Mouse (Mus musculus) forebrain, embryonic 13.5 days (tissue): ENCODE measurements at regions not wholly inside any gene's neighbourhood (a gene's known extent, or its start where the extent isn't known, plus 50 kb on each side); places are given as distances from the start of the nearest gene placed in this dataset.

Source experiments
- ATAC-seq: fragments of 200-750 bp; cut with Nextera tagmentation; 2 replicates; pipeline ENCODE4 v1.8.0; 2017
- H3K27ac ChIP-seq: fragments of 300-500 bp; sonication (generic); 2 replicates; pipeline ENCODE4 v1.5.1; 2015; ENCODE audit warnings: inconsistent platforms, mild to moderate bottlenecking, moderate library complexity
- H3K27me3 ChIP-seq: fragments of 300-500 bp; sonication (generic); 2 replicates; pipeline ENCODE4 v1.6.1; 2015; ENCODE audit warnings: mild to moderate bottlenecking, inconsistent platforms
- H3K36me3 ChIP-seq: fragments of 300-500 bp; sonication (generic); 2 replicates; pipeline ENCODE4 v1.6.1; 2015; ENCODE audit warnings: mild to moderate bottlenecking, inconsistent platforms; ENCODE audit not compliant: poor library complexity, severe bottlenecking
- H3K4me1 ChIP-seq: fragments of 300-500 bp; sonication (generic); 2 replicates; pipeline ENCODE4 v1.6.1; 2015; ENCODE audit warnings: inconsistent platforms
- H3K4me2 ChIP-seq: fragments of 300-500 bp; sonication (generic); 2 replicates; pipeline ENCODE4 v1.6.1; 2015; ENCODE audit warnings: inconsistent platforms, mild to moderate bottlenecking, moderate library complexity
- H3K4me3 ChIP-seq: fragments of 300-500 bp; sonication (generic); 2 replicates; pipeline ENCODE4 v1.5.1; 2015; ENCODE audit warnings: mild to moderate bottlenecking, inconsistent platforms
- H3K9ac ChIP-seq: fragments of 300-500 bp; sonication (generic); 2 replicates; pipeline ENCODE4 v1.6.1; 2015; ENCODE audit warnings: mild to moderate bottlenecking, inconsistent platforms
- H3K9me3 ChIP-seq: fragments of 300-500 bp; sonication (generic); replicated peaks from 2 replicates; pipeline ENCODE4 v1.6.1; 2016; ENCODE audit warnings: inconsistent platforms
- WGBS: fragments of 180-500 bp; shearing (Covaris S2); methylation state at CpG from one replicate; pipeline ENCODE4 v1.1.7; 2015; 5-methylcytosine and 5-hydroxymethylcytosine counted together

DNA sequence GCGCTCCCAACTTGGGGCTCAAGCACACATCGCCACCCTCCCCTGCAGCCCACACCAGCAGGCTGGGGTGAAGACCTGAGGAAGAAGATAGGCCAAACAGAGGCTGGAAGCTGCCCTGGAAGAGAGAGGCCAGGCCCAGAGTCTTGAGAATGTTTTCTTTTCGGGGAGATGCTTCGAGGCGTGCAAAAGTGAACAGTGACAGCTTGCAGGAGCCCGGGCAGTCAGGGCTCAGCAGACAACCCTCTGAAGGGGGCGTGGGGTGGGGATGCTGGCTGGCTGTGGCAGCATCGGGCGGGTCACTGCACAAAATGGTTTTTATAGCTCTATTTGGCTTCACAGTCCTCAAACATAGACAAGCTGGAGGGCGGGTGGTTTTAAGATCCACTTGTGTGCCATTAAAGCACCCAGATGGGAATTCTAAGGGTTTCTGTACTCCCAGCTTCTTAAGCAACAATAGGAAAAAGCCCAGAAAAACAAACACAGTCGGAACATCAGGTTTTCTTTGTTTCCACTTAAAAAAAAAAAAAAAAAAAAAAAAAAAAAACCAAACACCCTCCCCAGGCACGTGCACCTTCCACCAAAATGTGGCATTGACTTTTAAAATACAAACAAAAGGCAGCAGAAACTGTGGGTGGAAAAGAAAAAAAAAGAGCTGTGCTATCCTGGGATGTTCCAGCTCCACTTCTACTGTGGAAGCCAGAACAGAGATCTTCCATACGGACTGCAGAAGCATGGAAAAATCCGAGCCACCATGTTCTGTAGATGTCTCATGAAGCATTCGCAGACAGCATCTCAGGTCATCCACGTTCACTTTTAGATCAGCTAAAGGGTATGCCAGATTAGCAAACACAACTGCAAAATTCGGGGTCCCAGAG lies 123.5 kb downstream of the Ly86 start:
- Histone ChIP-seq H3K27ac (no peak overlapping the region), H3K9ac (no peak overlapping the region), H3K9me3 (no peaks in the 10 kb centered on the region), H3K27me3 (peaks cover 3% of the 10 kb centered on the region; the same call in 1 of the 2 replicates), H3K4me3 (no peak overlapping the region), H3K4me1 (peaks cover 12% of the 10 kb centered on the region), H3K4me2 (no peak overlapping the region), H3K36me3 (no peaks in the 10 kb centered on the region)
- 60% methylated on average over 17 of the region's 17 CpGs for WGBS
- ATAC-seq = peak; percentile 45; the same call in 1 of the 2 replicates

DNA sequence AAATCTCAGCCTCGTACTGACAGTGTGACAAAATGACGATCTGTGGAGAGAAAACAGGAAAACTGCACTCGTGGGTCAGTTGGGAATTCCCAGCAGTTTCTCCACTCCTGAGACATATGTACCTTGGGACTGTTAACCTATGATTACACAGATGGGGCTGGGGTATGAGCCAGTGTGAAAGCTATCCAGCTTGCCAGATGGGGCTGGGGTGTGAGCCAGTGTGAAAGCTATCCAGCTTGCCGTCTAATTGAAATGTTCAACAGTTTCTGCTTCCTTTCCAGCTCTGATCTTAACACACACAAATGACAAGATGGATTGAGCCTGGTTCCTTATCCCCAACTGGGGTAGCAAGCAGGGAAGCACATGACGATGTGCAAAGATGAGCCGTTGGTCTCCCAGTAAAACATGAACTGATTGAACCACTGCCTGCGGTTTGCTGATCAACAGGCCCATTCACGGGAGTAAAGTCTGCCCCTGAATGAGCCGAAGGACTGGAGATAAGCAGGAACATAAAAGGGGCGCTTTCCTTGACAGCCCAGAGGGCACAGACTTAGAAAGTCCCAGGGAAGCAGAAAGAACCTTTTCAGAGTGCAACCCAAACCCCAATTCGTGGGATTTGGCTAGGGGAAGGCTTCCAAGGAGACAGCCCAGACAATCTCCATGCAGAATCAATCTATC lies 125.4 kb downstream of the Ly86 start:
- H3K27me3 ChIP-seq = peaks cover 6% of the 10 kb centered on the region
- 54% methylated on average over 11 of the region's 11 CpGs for WGBS
- ATAC-seq = 0 out of 2 replicates have a peak, but pooled peaks have one; percentile 33
- no peak overlapping the region for H3K4me3 ChIP-seq
- H3K4me2 ChIP-seq = no peak overlapping the region
- H3K36me3 ChIP-seq = no peaks in the 10 kb centered on the region
- no peaks in the 10 kb centered on the region for H3K9me3 ChIP-seq
- H3K4me1 ChIP-seq = peaks cover 12% of the 10 kb centered on the region
- H3K27ac ChIP-seq = no peak overlapping the region
- no peak overlapping the region for H3K9ac ChIP-seq

DNA sequence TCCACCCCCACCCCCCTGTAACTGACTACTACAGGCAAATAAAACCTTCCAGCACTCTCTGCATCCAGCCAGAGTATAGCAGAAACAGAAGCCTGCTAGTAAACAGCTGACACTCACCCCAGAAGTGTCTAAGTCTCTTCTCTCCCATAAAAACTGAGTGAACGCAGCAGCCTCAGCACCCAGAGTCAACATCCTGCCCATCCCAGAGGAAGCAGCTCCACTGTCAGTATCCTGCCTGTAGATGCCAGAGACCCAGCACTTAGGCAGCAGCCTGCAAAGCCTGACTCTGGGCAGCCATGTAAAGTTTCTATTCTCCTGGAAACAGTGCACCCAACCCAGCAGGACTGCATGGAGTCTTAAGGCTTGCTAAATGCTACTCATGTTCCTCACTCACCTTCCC lies 128.4 kb downstream of the Ly86 start:
- Histone ChIP-seq H3K4me2 (no peak overlapping the region), H3K4me3 (no peak overlapping the region), H3K4me1 (peaks cover 19% of the 10 kb centered on the region), H3K27ac (no peak overlapping the region), H3K9ac (no peak overlapping the region), H3K36me3 (no peaks in the 10 kb centered on the region), H3K9me3 (no peaks in the 10 kb centered on the region), H3K27me3 (peaks cover 6% of the 10 kb centered on the region; the same call in 1 of the 2 replicates)
- no peak for ATAC-seq
- WGBS = 76% methylated on average over 1 of the region's 1 CpGs

DNA sequence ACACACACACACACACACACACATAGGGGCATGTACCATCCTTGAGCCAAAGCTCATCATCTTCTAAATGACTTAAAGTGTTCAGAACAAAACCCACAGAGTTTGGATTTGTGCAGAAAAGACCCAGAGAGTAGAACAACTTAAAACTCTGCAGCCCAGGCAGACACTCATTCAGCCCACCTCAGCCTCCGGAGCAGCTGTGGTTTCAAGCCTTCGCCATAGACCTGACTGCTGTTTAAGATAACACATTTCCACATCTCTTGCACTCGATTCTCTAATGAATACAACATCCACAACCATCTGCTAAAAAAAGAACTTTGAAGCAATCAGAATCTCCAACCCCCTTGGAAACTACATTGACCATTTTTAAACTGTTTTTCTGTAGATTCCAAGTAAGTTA lies 130.8 kb downstream of the Ly86 start:
- ATAC-seq = no peak
- Histone ChIP-seq H3K27ac (no peak overlapping the region), H3K27me3 (peaks cover 6% of the 10 kb centered on the region; the same call in 1 of the 2 replicates), H3K9ac (no peak overlapping the region), H3K9me3 (no peaks in the 10 kb centered on the region), H3K4me1 (peaks cover 16% of the 10 kb centered on the region), H3K4me3 (no peak overlapping the region), H3K4me2 (no peak overlapping the region), H3K36me3 (no peaks in the 10 kb centered on the region)
- 81% methylated on average over 3 of the region's 3 CpGs for WGBS

DNA sequence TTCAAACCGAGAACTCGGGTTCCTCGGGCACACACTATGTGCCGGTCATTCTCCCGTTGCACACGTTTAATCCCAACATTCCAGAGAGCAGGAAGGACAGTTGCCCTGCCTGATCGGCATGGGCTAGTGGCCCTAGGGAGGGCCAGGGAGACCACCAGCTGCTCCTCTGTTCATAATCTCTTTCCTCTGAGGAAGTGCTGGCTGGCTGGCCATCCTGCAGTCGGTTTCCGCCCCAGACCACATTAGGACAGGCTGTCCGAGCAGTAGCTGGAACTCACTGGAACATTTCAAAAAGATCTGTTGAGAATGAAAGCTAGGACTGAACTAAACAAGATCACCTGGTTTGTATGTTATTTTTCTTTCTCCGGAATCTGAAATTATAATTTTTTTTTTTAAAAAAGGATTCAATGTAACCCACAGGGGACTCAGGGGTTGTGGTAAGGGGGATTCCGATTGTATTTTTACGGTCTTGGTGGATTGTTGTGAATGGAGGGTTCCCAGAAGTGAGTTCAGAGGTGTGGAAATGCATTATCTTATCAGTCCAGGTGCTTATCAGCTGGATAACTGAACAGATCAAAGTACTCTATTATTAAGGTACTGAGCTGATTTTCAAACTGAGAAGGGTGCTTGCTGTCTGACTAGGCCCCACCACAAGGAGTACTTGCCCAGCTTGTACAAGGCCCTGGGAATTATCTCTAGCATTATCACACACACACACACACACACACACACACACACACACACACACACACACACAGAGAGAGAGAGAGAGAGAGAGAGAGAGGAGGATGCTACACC lies 131.4 kb downstream of the Ly86 start:
- peaks cover 9% of the 10 kb centered on the region; the same call in 1 of the 2 replicates for H3K27me3 ChIP-seq

DNA sequence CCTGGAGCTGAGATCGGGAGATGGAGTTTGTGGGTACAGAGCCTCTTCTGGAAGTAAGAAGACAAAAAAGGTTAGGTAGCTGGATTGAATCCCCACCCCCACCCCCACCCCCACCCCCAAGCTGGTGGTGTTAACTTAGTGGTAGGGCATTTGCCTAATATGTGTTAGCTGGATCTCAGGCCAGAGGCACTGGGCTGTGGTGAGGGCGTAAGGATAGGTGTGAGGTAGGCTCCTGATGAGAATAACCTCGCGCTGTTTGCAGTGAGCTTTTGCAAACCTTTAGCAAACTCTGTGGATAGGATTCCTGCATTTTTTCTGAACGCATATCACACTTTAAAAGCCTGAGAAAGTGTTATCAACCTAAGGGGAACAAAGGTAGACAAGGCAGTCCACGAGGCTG lies 132.3 kb downstream of the Ly86 start:
- Histone ChIP-seq H3K9ac (peak overlapping the region; percentile 35; the same call in 1 of the 2 replicates), H3K9me3 (no peaks in the 10 kb centered on the region), H3K4me3 (peak overlapping the region; percentile 19; the same call in 1 of the 2 replicates), H3K27ac (no peak overlapping the region), H3K27me3 (peaks cover 10% of the 10 kb centered on the region; the same call in 1 of the 2 replicates), H3K36me3 (no peaks in the 10 kb centered on the region), H3K4me1 (peaks cover 16% of the 10 kb centered on the region), H3K4me2 (peak overlapping the region; percentile 54)
- 32% methylated on average over 6 of the region's 6 CpGs for WGBS
- no peak for ATAC-seq

More for the DNA sequence above, 131.4 kb downstream of the Ly86 start:
- Histone ChIP-seq H3K9me3 (no peaks in the 10 kb centered on the region), H3K9ac (no peak overlapping the region), H3K4me3 (no peak overlapping the region), H3K4me1 (peaks cover 16% of the 10 kb centered on the region), H3K4me2 (no peak overlapping the region), H3K36me3 (no peaks in the 10 kb centered on the region), H3K27ac (no peak overlapping the region)
- no peak for ATAC-seq
- WGBS = 63% methylated on average over 13 of the region's 13 CpGs

DNA sequence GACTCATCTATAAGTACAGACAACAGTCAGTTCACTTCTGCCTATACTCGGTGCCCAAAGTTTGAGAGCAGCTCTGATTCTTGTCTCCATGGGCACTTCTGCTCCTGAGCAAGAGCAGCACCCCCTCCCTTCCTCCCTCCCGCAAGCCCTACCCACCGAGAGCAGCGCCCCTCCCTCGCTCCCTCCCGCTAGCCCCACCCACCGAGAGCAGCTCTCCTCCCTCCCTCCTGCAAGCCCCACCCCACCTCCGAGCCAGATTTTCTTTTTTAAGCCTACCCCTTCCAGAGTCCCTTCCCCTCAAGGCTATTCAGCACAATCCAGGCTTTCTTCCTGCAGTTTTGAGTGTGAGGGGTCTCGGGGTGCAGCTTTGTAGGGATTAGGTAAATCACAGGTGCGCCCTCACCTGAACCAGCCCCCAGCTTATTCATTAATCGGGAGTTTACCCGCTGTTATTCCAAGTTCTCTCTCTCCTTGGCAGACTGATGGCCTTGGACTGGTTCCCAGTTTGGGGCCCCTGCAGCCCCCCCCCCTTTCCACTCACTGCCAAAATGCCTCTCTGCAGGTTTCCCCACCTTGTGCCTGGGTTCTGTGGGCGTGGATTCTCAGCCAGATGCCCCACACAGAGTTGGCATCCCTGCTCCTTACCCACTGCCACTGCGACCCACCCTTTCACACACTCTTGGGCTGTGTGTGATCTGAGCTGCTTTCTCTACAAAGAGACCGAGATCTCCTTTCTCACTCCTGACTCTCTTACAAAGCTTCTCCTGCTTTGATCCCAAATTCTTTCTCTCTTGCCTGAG lies 132.9 kb downstream of the Ly86 start:
- H3K9ac ChIP-seq = peak overlapping the region; percentile 35; the same call in 1 of the 2 replicates
- H3K27me3 ChIP-seq = peaks cover 10% of the 10 kb centered on the region; the same call in 1 of the 2 replicates
- peak overlapping the region; percentile 54 for H3K4me2 ChIP-seq
- H3K36me3 ChIP-seq = no peaks in the 10 kb centered on the region
- peak overlapping the region; percentile 19 for H3K4me3 ChIP-seq
- no peaks in the 10 kb centered on the region for H3K9me3 ChIP-seq
- peak overlapping the region; percentile 7; the same call in 1 of the 2 replicates for H3K27ac ChIP-seq
- peak; percentile 75 for ATAC-seq
- peaks cover 17% of the 10 kb centered on the region for H3K4me1 ChIP-seq
- WGBS = 2% methylated on average over 14 of the region's 15 CpGs

DNA sequence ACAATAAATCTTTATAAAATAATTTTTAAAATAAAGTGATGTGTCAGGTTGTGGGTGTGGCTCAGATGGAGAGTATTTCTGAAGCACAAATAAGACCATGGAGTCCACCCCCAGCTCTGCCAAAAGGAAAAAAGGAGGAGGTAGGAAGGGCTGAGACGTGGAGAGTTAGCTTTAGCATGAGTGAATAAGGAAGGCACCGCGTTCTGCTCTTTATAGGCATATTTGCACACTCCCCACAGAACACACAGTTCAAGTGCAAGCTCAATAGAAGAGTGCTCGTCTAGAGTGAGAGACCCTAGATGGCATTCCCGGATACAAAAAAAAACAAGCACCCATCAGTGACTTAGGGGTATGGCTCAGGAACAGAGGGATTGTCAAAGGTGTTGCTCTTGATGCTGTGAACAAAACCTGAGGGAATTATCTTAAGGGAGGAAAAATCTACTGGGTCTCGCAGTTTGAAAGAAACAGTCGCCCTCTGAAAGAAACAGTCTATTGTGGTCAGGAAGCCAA lies 134.2 kb downstream of the Ly86 start:
- H3K27me3 ChIP-seq = peaks cover 10% of the 10 kb centered on the region; the same call in 1 of the 2 replicates
- no peak overlapping the region for H3K27ac ChIP-seq
- no peak overlapping the region for H3K9ac ChIP-seq
- H3K4me3 ChIP-seq = no peak overlapping the region
- 80% methylated on average over 7 of the region's 7 CpGs for WGBS
- H3K4me1 ChIP-seq = peaks cover 24% of the 10 kb centered on the region
- no peaks in the 10 kb centered on the region for H3K36me3 ChIP-seq
- no peaks in the 10 kb centered on the region for H3K9me3 ChIP-seq
- H3K4me2 ChIP-seq = no peak overlapping the region
- no peak for ATAC-seq

DNA sequence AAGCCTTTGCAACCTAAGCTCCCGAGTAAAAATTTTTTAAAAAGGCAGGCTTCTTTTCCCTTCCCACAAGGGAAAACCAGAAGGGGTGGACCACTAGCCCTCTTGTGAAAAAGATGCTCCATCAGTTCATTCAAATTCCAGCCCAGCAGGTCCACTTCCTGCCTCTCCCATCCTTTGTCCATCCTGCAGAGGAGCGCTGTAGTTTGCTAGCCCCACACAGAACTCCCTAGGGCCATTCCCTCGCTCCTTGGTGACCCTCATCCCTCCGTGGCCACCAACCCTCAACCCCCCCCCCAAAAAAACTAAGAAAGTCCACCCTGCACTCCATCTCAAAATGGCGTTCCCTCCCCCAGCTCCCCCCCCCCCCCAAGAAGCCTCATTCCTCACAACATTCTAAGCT lies 136.5 kb downstream of the Ly86 start:
- WGBS = 51% methylated on average over 5 of the region's 5 CpGs
- Histone ChIP-seq H3K27me3 (0 out of 2 replicates have a peak, but pooled peaks cover 4% of the 10 kb centered on the region), H3K36me3 (no peaks in the 10 kb centered on the region), H3K9me3 (no peaks in the 10 kb centered on the region), H3K4me1 (peaks cover 24% of the 10 kb centered on the region), H3K9ac (no peak overlapping the region), H3K4me3 (no peak overlapping the region), H3K4me2 (no peak overlapping the region), H3K27ac (no peak overlapping the region)
- ATAC-seq = no peak

DNA sequence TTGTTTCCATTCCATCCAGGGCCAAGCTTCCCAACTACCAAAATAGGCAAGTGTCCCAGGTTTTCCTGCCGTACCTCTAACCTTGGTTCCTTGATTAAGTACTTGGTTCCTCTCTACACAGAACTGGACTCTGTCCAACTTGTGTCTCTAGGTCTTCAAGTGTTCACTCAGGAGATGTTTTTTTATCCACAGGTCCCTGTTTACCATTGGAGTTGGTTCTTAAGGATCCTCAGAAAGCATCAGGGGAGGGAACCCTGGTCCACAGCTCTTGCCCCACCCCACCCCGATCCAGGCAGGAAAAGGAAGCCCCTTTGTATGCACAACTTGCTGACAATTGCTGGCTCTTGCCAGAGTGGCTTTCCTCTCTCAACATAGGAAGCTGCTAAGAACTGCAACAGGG lies 137.0 kb downstream of the Ly86 start:
- H3K4me2 ChIP-seq = no peak overlapping the region
- WGBS = 56% methylated on average over 2 of the region's 2 CpGs
- ATAC-seq = no peak
- H3K9ac ChIP-seq = no peak overlapping the region
- H3K36me3 ChIP-seq = no peaks in the 10 kb centered on the region
- H3K4me1 ChIP-seq = peaks cover 22% of the 10 kb centered on the region
- H3K9me3 ChIP-seq = no peaks in the 10 kb centered on the region
- H3K27ac ChIP-seq = no peak overlapping the region
- H3K4me3 ChIP-seq = no peak overlapping the region
- H3K27me3 ChIP-seq = 0 out of 2 replicates have a peak, but pooled peaks cover 4% of the 10 kb centered on the region

DNA sequence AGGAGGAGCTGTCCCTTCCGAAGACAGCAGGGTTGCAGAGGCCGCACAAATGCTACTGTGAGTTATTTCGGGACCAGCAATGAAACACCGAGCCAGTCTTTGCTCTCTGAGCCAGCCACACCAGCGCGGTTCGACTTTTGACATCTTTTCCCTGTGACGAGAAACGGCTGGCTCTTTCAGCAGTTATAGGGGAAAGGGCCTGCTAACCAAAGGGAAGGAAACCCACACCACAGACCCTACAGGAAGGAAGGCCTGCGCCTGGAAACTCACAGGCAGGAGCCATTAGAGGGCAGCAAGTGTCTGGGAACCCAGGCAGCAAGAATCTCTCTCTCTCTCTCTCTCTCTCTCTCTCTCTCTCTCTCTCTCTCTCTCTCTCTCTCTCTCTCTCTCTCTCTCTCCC lies 137.6 kb downstream of the Ly86 start:
- H3K9me3 ChIP-seq = no peaks in the 10 kb centered on the region
- no peak overlapping the region for H3K9ac ChIP-seq
- peak; percentile 69 for ATAC-seq
- 7% methylated on average over 10 of the region's 10 CpGs for WGBS
- peaks cover 17% of the 10 kb centered on the region for H3K4me1 ChIP-seq
- no peak overlapping the region for H3K4me3 ChIP-seq
- H3K36me3 ChIP-seq = no peaks in the 10 kb centered on the region
- 0 out of 2 replicates have a peak, but pooled peaks cover 4% of the 10 kb centered on the region for H3K27me3 ChIP-seq
- H3K4me2 ChIP-seq = no peak overlapping the region
- no peak overlapping the region for H3K27ac ChIP-seq
